Comparison of ENCODE assay signal across 8 mouse cellular contexts in the genomic region with DNA sequence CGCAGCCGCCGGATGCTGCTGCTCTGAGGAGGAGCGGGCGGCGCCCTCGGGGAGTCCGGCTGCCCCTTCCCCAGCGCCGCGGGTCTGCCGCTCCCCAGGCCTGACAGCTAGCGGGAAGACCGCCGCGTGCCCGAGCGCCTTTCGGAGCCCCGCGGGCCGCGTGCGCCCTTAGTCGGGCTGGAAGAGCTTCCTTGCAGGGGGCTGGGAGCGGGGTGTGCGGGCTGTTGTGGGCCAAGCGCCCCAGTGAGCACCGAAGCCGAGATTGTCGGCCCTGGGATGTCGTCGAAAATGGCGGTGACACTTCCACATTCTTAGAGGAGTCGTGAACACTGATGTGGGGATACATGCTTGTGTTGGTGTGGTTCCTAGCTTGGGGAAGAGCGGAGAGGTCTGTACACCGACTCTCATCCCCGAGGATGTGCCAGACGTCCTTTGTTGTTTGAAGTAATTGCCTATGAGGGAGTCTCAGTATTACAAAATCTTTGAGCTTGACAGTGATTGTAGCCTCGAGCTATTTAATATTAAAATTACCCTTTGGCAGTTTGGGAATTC. TPM values are rescaled to one million over a fixed set of nuclear protein-coding genes. Genes with fewer than 3 reads are reported as not detected.
DNase-seq lines count a peak whose midpoint lies in the region; ATAC-seq lines count a peak whose summit lies in the region.

No protein-coding gene starts in this region.

- peak overlapping the region; percentile 93 for H3K27ac ChIP-seq in kidney, embryonic 15.5 days
- H3K27ac ChIP-seq in forebrain, embryonic 10.5 days: peak overlapping the region; percentile 100
- peak overlapping the region; percentile 96 for H3K27ac ChIP-seq in limb, embryonic 12.5 days
- peak overlapping the region; percentile 98 for H3K27ac ChIP-seq in neural tube, embryonic 15.5 days (replicated peaks)

- H3K4me3 ChIP-seq in kidney, embryonic 15.5 days (replicated peaks): peak overlapping the region; percentile 91
- peak overlapping the region; percentile 76 for H3K4me3 ChIP-seq in forebrain, embryonic 10.5 days
- H3K4me3 ChIP-seq in limb, embryonic 12.5 days (replicated peaks): peak overlapping the region; percentile 97
- H3K4me3 ChIP-seq in neural tube, embryonic 15.5 days (replicated peaks): peak overlapping the region; percentile 97

- WGBS in kidney, embryonic 15.5 days: under 1% methylated on average over 40 of the region's 40 CpGs
- 0% methylated on average over 40 of the region's 40 CpGs for WGBS in forebrain, embryonic 10.5 days
- WGBS in limb, embryonic 12.5 days: under 1% methylated on average over 40 of the region's 40 CpGs
- under 1% methylated on average over 40 of the region's 40 CpGs for WGBS in neural tube, embryonic 15.5 days

- peak overlapping the region; percentile 97 for H3K9ac ChIP-seq in kidney, embryonic 15.5 days
- H3K9ac ChIP-seq in limb, embryonic 12.5 days (replicated peaks): peak overlapping the region; percentile 98
- peak overlapping the region; percentile 98 for H3K9ac ChIP-seq in neural tube, embryonic 15.5 days (replicated peaks)

- H3K4me1 ChIP-seq in kidney, embryonic 15.5 days: no peaks in the 10 kb centered on the region
- peaks cover 7% of the 10 kb centered on the region; the same call in 1 of the 2 replicates for H3K4me1 ChIP-seq in forebrain, embryonic 10.5 days
- no peaks in the 10 kb centered on the region for H3K4me1 ChIP-seq in limb, embryonic 12.5 days (replicated peaks)
- peaks cover 10% of the 10 kb centered on the region for H3K4me1 ChIP-seq in neural tube, embryonic 15.5 days

- peak; percentile 84 for ATAC-seq in kidney, embryonic 15.5 days (replicated peaks; ENCODE audit: low FRiP score)
- ATAC-seq in limb, embryonic 12.5 days (ENCODE audit: insufficient number of reproducible peaks, insufficient read depth, low FRiP score, low TSS enrichment, low read depth): peak; percentile 61; the same call in 1 of the 2 replicates
- peak; percentile 72 for ATAC-seq in neural tube, embryonic 15.5 days (ENCODE audit: low FRiP score)

- no peaks in the 10 kb centered on the region for H3K36me3 ChIP-seq in kidney, embryonic 15.5 days
- H3K36me3 ChIP-seq in forebrain, embryonic 10.5 days (replicated peaks): peaks cover 9% of the 10 kb centered on the region
- H3K36me3 ChIP-seq in limb, embryonic 12.5 days: no peaks in the 10 kb centered on the region
- no peaks in the 10 kb centered on the region for H3K36me3 ChIP-seq in neural tube, embryonic 15.5 days

- DNase-seq in kidney, postnatal 10 days: no peak
- peak; percentile 80 for DNase-seq in R1 (ENCODE audit: low read depth, low spot score)
- no peak for DNase-seq in forebrain, embryonic 10.5 days (ENCODE audit: extremely low spot score, low spot score)
- DNase-seq in spleen, postnatal 36 days (ENCODE audit: low spot score in 2 of 2): no peak
- DNase-seq in gastrocnemius, adult 8-10 months (ENCODE audit: low spot score in 2 of 2): no peak

- H3K9me3 ChIP-seq in kidney, embryonic 15.5 days (replicated peaks): no peaks in the 10 kb centered on the region
- H3K9me3 ChIP-seq in forebrain, embryonic 10.5 days: no peaks in the 10 kb centered on the region
- H3K9me3 ChIP-seq in limb, embryonic 12.5 days: no peaks in the 10 kb centered on the region
- H3K9me3 ChIP-seq in neural tube, embryonic 15.5 days (replicated peaks): no peaks in the 10 kb centered on the region

- H3K4me2 ChIP-seq in kidney, embryonic 15.5 days: peak overlapping the region; percentile 64
- H3K4me2 ChIP-seq in limb, embryonic 12.5 days: peak overlapping the region; percentile 67
- H3K4me2 ChIP-seq in neural tube, embryonic 15.5 days: peak overlapping the region; percentile 58

- H3K27me3 ChIP-seq in kidney, embryonic 15.5 days: no peaks in the 10 kb centered on the region
- no peaks in the 10 kb centered on the region for H3K27me3 ChIP-seq in forebrain, embryonic 10.5 days (ENCODE audit: poor library complexity, severe bottlenecking)
- H3K27me3 ChIP-seq in limb, embryonic 12.5 days: no peaks in the 10 kb centered on the region
- no peaks in the 10 kb centered on the region for H3K27me3 ChIP-seq in neural tube, embryonic 15.5 days (replicated peaks)

RNA-seq across cellular contexts. Expression of a gene that starts 47.9 kb away (rescaled TPM):
- polyA plus RNA-seq in kidney, embryonic 15.5 days (2015; fragmentation: Nextera tagmentation; extraction: Ambion mirVana): 56.9 and 67.7 TPM in 2 replicates
- 69.9 and 74.9 TPM in 2 replicates for polyA plus RNA-seq in forebrain, embryonic 10.5 days (2016; fragmentation: Nextera tagmentation; extraction: Ambion mirVana)
- 81.7 and 82.8 TPM in 2 replicates for polyA plus RNA-seq in limb, embryonic 12.5 days (2016; fragmentation: Nextera tagmentation; extraction: Ambion mirVana)
- 68.8 and 69.3 TPM in 2 replicates for polyA plus RNA-seq in neural tube, embryonic 15.5 days (2015; fragmentation: Nextera tagmentation; extraction: Ambion mirVana)
- 10 to 100 TPM; 32.2 to 49.2 (median 42.0) TPM for total RNA-seq in gastrocnemius, adult 8-10 months (2022)
